Mouse (Mus musculus) testis, postnatal 10 days (tissue): Measurements from ENCODE around the gene Mamdc4.

Experiments
- DNase-seq: peaks from one replicate; pipeline ENCODE4 v3.0.0; 2021; ENCODE audit warnings: low spot score

Mamdc4 gene

DNA sequence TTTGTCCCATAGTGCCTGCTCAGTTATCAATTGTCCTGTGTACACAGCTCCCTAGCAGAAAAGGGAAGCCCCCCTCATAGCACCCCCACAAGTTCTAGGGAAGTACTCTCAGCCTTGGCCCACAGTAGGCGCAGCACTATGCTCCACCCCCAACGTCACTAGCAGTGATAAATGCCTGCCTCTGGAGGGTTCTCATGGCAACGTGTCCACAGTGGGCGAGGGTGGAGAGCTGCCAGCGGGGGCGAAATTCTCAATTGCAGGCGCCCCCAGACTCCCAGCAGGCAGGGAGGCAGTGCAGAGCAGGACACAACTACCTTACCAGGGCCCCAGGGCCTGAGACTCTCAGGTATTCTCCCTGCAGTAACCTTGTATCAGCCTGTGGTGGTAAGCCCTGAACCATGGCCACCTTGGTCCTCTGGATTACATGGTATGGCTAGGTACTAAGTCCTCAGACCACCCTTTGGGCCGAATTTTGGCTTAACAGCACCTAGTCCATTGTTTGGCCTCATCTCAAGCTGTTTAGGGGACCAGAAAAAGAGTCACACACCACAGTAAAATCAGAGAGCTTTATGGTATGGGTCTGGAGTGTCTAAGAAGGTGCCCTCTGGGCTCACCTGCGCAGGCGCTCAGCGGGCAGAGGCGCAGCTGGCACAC, 7.9 kb upstream of the Mamdc4 start:
- DNase-seq: peak; percentile 67

DNA sequence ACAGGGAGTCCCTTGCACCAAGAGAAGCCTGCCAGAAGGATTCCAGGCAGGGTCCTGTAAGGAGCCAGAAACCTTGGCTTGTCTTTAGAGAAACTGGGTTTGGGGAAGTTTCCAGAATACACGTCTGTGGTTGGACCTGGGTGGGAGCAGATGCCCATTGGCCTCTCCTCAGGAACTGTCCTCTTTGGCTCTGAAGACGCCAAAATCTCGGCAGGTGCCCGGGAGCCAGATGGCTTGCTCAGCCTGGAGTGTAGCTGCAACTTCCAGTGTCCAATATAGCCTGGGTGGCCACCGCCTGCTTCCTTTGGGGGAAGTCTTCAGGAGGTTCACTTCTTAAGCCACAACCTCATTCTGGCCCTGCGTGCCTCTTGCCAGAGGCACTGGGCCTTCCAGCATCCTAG, 7.3 kb upstream of the Mamdc4 start:
- DNase-seq: no peak

DNA sequence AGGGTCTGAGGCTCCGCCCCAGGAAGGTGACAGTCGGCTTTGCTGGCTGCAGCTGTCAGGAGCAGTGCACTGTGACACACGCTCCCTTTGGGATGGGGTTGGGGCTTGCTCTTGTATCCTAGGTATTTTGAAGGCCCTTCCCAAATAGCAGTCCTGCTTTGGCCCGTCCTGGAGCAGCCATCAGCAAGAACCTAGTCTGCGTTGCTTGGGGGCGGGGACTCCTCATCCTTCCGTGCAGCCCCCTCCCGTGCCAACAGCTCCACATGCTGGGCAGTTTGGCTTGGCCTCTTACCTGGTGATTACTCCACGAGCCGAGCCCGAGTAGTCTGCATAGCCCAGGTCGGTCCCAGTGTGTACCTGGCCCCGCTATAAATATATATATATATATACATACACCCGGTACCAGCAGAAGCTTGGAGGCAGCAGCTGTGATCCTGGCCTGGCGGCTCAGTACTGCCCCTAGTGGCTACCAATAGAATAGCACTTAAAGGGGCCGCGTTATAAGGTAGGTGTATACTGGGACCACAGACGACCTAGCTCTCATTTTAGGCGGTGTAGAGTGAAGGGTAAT, 6.7 kb upstream of the Mamdc4 start, which contains the start of gene Ajm1:
Gene Ajm1 (minus strand): TSS at position 464 of the 571 bp plus-strand sequence.
- DNase-seq: no peak

DNA sequence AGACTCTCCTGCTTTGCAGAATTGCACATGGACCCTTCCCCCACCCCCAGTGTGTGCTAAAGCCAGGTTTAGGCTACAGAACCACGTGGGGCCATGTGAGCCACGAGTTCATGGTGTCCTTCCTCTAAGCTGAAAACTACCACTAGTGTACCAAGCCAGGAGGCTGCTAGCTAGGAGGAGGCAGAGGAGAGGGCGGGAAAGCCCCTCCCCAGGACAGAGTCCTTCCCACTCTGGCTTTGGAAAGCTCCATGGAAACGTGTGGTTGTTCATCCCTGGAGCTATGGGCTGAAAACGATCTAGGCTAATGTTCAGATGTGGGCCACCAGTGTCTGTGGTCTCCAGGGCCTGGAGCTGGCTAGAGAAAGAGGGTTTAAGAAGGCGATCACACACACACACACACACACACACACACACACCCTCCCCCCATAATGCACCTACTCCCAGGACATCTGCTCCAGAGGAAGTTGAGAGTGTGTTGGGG, 6.0 kb upstream of the Mamdc4 start:
- DNase-seq: no peak

DNA sequence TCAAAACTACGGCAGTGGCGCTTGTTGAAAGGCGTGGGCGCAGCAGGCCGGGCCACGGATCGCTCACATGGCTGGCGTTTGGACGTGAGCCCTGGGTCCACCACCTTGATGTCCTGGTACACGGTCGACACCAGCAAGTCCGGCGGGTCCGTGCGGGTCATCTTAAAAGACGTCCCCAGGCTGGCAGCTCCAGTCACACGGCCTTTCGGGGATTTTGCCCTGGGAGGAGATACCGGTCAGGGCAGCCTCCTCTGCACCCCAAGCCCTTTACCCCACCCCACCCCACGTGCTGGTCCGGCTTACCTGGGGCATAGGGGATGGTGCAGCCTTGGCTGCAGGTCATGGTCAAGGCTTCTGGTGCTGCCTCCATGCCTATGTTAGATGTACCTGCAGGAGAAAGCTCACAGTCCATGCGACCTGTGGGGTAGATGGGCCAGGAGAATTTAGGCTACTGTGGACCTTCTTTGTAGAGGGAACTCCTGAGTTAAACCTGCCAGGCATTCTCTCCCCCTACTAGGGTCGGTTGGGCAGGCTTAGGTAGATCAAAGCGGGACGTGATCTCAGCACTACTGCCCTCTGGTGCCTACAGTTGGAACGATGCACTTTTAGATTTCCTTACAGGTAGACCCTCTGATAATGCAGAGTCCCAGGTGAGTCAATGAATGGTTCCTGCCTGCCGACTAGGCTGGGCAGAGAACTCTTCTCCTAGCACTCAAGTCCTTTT, 5.3 kb upstream of the Mamdc4 start:
- no peak for DNase-seq

DNA sequence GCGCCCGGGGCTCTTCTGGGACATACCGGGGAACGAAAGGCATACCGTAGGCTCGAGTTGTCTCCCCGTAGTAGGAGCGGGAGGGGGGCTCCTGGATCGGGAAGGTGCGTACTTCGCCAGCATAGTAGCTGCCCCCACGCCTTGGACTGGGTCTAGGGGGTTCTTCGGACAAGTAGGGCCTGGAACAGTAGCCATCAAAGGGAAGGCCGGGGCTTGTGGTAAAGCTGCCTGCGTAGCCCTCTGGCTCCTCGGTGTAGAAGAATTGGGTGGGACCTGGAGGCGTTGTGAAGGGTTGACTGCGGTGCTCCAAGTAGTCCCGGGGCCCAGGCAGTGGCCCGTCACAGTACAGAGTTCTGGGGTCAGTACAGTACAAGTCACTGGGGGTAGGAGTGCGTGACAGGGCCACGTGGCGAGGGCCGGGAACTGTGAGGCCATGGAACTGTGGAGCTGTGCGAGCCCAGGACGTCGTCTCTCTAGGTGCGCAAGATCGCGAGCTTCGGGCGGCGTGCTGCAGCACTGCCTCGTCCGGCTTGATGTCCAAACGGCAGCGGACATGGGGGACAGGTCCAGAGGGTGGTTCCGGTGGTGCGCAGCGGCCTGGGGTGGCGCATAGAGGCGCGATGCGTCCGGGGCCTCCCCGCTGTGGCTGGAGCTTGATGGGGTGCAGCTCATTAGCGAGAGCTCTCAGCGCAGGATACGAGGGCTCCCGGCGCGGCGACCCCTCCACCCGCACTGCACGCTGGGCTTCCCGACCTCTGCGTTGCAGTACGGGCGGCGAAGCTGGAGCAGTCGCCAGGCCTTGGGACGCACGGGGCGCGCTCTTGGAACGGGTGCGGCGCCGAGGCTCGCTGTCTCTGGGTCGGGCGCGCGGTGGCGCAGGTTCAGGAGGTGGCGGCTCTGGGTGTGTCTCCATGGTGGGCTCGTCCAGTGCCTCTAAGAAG, 4.4 kb upstream of the Mamdc4 start:
- DNase-seq: no peak

DNA sequence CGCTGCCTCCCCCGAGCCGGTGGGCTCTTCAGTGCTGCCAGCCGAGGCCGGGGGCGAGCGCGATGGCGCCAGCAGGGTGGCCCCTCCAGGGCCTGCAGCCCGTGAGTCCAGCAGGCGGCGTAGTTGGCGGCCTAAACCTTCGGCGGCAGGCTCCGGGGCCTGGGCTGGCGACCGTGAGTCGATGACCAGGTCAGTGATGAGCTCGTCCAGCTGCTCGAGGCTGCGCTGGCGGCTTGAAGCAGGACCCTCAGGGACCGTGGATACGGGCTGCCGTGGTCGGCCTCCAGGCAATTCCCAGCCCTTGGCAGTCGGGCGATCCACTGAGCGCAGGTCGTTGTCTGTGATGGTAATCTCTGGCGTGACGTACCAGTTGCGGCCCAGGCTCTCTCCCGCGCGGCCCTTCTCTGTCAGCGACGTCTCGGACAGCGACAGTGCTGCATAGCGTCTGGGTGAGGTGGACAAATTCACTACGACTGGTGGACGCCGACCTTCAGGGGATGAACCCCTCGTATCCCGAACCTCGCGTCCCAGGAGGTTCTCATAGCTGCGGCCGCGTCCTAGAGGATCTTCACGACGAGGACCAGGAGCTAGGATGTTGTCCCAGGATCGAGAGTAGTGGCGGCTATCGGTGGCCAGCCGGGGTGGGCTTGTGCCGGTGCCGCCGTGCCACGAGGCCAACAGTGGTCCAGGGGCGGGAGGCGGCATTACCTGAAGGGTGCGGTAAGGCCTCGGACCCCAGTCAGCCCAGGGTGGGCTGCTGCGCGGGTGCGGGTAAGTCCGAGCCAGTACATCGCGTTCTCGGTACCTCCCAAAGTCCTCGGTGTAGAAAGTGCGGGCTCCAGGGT, 3.5 kb upstream of the Mamdc4 start:
- no peak for DNase-seq

DNA sequence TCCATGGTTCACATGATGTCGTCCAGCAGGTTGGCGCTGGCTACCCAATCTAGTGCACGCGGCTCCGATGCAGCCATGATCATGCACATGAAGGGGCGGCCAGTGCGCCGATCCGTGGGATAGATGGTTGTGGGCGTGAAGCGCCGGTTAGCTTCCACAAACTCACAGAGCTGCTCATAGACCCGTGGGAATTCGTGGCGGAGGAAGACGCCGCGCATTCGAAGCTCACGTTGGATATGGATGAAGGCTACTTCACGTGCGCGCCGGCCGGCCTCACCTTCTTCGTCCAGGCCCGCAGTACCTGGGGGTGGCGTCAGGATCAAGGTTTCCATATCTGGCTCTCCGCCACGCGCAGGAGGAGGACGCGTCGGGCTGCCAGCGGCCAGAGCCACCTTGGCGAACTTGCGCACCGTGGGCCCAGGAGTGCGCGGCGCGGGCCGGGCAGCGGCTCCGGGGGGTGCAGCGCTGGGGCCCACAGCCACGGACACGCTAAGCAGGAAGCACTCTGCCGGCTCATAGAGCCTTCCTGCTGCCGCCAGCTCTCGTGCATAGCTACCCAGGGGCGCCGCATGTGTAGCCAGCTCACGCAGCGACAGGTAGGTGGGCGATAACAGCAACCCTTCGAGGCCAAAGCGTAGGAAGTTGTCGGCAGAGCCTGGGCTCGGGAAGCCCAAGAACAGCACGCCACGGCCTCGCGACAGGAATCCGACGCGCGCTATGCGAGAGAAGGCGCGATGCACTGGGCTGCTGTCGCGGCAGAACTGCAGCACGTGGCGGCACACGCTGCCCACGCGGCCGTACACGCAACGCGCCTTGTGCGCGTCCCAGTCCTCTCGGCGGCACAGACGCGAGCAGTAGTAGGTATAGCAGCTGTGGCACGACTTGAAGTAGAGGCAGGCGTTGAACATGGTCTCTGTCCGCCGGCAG, 2.6 kb upstream of the Mamdc4 start:
- no peak for DNase-seq

DNA sequence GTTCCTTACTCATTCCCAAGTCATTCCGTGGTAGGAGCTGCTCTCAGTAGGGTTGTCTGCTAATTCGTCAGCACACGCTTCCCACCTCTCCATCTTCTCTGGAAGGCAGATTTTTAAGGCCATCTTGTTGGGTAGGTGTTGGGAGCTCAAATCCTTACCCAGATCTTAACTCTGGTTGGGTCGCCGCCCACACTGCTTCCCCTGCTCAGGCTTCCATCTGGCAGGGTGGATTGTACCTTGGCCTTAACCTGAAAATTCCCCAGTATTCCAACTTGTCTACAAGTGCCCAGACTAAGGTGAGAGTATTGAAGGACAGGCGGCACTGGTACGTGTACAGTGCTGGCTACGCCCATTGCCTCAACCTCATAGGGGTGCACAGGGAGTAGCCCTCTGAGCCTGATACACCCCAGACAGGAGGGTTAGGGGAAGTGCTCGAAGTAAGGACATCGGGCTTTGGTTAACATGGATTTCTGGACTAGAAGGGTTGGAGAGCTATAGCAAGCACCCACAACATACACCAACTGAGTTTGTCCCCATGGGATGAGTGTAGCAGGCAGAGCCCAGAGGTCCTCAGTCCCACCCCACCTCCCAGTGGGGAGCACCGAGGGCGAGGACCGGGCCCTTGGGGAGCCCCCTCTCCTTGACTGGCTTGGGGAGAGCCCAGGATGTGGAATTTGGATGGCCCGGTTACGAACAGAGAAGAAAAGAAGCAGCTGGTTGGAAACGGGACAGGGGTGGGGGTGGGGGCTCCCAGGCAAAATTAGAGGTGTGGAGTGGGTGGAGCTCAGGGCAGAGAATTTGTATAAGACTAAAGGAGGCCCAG, 1.6 kb upstream of the Mamdc4 start:
- DNase-seq: no peak

DNA sequence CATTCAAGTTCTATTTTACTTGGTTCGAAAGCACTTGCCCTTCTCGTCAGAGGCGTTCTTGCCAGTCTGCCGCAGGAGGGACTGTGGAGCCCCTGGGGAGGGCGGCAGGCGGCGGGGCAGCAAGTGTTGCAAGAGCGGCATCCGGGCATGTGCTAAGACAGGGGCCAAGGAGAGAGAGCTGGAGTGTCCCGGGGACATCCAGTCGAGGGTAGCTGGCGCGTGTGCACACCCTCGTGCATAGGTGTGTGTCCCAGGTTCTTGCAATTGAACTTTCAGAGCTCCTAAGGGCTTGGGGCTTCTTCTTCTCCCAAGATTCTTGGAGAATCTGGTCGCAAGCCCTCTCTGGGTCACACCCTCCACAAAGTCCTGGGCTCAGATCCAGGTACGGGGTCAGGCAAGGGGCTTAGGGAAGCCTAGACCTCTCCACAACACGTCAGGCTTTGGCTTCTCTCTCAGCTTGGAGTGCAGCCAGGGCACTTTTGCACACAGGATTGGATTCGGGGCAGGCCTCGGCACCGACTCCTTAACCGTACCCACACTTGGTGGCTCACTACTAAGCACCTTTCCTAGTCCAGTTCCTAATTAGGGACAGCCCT, 885 bp upstream of the Mamdc4 start:
- peak; percentile 76 for DNase-seq

DNA sequence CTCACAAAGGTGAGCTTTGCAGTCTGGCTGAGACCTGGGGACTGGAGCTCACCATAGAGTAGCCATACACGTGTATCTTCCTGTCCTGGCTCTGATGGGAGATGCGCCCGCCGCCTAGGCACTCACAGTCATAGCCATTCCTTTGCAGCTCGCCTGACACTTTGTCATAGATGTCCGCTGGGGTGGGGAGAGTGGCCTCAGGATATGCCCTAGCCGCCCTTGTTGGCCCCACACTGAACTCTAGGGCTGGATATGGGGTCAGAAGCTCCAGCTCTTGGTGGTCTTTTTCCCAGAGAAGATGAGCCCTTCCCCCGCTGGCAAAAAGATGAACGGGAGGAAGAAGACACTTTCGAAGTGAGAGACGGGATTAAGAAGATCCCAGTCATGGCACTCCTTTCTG, 509 bp downstream of the Mamdc4 start:
- DNase-seq: no peak

DNA sequence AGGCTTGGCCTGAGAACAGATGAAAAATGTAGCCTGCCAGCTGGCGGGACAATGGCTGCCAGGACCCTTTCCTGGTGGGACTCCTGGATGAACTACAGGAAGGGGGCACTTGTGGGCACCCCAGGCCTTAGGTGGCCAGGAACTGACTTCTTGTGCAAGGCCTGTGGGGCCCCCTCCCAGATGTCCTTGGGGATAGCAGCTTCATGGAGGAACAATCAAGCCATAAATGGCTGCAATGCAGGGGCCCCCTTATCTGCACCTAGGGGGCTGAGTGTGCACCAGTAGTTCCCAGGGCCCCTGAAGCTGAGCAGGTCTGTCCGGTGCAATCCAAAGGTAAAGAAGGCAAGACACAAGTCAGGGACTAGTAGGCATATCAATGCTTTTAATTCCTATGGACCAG, 1.6 kb downstream of the Mamdc4 start:
- peak; percentile 39 for DNase-seq

DNA sequence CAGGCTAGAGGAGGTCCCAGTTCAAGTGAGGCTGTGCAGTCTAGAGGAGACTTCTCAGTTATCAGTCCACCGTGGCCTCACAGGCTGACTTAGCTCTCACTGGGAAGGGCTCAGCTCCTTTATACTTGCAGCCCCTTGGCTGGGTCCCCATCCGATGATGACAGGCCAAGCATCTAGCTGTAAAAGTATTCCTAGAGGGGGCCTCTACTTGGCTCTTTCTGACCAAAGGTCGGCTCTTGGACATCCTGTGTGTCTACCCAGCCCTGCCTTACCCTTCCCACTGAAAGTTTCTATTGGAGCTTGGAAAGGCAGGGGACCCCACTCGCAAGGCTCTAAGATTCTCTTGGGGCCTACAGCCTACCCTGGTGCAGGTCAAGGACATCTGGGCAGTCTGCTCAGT, 3.4 kb downstream of the Mamdc4 start:
- DNase-seq: peak; percentile 41

DNA sequence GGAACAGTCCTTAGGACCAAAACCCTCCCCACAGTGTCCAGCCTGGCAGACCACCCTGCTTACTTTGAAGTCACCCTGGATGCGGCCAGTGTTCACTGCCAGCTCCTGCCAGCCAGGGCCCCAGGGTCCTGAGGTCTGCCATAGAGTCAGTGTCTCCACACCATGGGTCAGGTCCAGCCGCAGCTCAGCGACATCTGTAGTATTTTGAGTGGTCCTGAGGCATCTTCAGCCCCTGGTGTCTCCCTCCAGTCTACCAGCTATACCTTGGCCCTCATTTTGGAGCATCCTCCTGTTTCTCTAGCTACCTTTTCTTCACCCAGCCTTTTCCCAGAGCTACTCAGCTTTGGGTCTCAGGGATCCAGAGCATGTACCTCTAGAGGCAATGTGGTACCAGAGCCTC, 5.3 kb downstream of the Mamdc4 start:
- no peak for DNase-seq

DNA sequence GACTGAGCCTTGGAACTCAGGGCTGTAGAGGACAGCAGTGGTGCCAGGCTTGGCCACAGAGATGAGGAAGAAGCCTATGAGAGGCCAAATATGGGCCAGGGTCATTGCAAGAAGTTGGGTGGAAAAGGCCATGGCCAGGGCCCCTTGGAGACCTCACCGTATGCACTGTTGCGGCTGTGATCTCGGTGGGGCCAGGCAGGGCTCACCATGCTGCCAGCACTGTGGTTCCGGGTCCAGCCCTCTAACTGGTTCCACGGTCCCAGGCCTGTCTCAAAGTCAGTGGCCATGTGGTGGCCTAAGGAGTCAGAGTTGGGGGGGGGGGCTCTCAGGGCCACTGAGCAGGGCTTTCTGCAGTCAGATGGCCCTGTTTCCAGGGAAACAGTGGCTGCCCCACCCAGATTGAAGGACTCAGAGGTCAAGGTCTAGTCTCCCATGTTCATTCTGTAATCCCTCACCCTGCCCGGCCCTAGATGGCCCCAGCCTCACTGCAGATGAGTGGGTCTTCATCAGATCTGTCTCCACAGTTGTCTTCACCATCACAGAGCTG, 6.1 kb downstream of the Mamdc4 start:
- no peak for DNase-seq

DNA sequence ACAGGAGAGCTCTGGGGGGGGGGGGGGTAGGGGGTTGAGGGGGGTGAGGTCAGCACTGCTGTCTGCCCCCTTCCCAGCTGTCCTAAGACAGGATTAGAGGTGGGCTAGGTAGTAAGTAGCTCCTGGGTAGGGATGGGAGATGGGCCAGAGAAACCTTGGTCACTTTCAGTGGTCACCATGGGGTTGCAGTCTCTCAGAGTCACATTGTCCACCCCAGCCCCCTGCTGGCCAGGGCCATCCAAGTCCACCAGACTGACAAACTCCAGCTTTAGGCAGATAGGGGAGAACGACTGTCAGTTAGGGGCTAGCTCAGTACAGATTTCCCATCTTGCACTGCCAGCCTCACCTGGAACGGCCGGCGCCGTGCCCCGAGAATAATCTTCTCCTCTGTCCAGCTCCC, 8.1 kb downstream of the Mamdc4 start:
- no peak for DNase-seq

DNA sequence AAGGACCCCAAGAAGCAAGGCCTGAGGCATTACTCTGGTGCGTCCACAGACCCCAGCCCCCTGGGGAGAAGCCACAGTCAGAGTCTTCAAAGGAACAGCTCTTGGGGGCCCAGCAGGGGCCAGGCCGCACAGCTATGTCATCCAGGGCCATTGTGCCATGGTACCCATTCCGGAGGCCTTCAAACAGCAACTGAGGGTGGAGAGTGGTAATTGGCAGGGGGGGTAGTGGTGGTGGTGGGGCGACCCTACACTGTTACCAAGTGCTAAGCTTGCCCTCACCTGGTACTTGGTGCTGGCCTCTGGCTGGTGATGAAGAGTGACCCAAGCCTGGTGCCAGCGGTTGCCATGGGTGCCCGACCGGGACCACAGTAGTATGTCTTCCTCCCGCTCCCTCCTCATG, 8.9 kb downstream of the Mamdc4 start:
- no peak for DNase-seq

DNA sequence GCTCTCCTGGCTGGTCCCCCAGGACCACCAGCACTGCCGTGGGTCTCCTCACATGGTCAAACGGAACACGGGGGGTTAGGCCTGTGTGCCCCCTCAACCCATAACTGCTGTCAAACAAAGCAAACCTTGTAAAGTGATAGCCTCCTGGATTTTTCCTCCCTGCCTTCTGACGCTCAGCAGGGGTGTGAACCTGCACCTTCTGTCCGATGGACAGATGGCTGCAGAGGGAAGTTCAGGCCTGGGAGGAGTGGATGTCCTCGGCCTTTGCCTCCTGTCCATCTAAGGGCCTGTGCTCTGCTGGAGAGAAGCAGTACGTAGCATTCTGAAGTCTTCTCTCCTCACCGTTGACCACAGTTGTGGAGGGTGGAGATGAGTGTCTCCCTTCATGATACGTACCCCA, 12.7 kb downstream of the Mamdc4 start:
- DNase-seq: no peak

DNA sequence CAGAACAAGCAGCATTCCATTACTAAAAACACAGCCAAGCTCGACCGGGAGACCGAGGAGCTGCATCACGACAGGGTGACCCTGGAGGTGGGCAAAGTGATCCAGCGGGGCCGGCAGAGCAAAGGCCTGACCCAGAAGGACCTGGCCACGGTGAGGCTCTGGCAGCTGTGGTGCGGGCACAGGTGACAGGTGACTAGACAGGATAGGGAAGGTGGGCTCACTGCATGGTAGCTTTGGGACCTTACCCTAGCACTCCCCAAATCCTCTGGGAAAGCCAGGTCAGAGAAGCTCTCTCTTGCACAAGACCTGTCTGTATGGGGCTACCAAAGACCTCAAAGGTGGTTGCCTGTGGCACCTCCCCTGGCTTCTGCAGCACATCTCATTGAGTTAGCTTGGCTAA, 14.1 kb downstream of the Mamdc4 start:
- no peak for DNase-seq
